Mouse (Mus musculus) liver, embryonic 14.5 days (tissue): ENCODE measurements around the gene Diaph3.

ENCODE experiments used
- CTCF ChIP-seq: IDR thresholded peaks from 2 replicates; pipeline ENCODE4 v1.5.1; 2016; ENCODE audit warnings: antibody characterized with exemption, low read depth, control low read depth
- EP300 ChIP-seq: IDR thresholded peaks from 2 replicates; pipeline ENCODE4 v1.6.1; 2016; ENCODE audit warnings: antibody characterized with exemption, low read depth

DNA sequence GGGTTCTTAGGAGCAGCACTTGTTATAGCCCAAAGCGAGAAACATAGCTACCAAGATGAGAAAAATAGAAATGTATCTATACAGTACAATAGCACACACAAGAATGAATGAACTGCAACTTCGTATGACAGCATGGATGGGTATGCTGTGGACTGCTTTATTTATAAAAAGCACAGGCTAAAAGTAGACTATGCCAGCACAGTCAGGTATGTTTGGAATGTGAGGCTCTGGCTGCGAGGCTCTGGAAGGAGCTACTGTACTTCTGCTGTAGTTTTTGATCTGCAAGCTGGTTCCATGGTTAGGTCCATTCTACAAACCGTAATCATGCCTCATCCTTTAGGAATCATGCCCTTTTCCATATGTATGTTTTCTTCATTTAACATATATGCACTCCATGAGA, 383.9 kb downstream of the Diaph3 start:
- TF ChIP-seq CTCF: no peak
- no peak for TF ChIP-seq EP300
